Mouse (Mus musculus): ENCODE measurements around the gene Aloxe3. TPM values are rescaled to one million over a fixed set of nuclear protein-coding genes. Genes with fewer than 3 reads are reported as not detected.

The Aloxe3 gene
- polyA plus RNA-seq, 1 experiment, result not detected

GRCm38 (mm10) chr11:69192840-69193239 is 67.1 kb downstream of the Aloxe3 start:
- H3K4me1 ChIP-seq (ENCODE audit: control insufficient read depth, insufficient read depth, insufficient read length, low read length), result no peaks in the 10 kb centered on the region
- no peak overlapping the region for H3K27ac ChIP-seq (replicated peaks; ENCODE audit: low read depth, low read length)
- H3K4me3 ChIP-seq (ENCODE audit: insufficient read depth, low read depth, low read length), result no peak overlapping the region

GRCm38 (mm10) chr11:69196766-69197165 is 71.1 kb downstream of the Aloxe3 start:
- no peak overlapping the region for H3K4me3 ChIP-seq (ENCODE audit: insufficient read depth, low read depth, low read length)

GRCm38 (mm10) chr11:69197194-69197593 is 71.5 kb downstream of the Aloxe3 start:
- 0 out of 2 replicates have a peak overlapping the region, but pooled peaks have one; percentile 5 for H3K4me3 ChIP-seq (ENCODE audit: insufficient read depth, low read depth, low read length)
- no peaks in the 10 kb centered on the region for H3K4me1 ChIP-seq (ENCODE audit: control insufficient read depth, insufficient read depth, insufficient read length, low read length)
- no peak overlapping the region for H3K27ac ChIP-seq (replicated peaks; ENCODE audit: low read depth, low read length)

More at GRCm38 (mm10) chr11:69196766-69197165, 71.1 kb downstream of the Aloxe3 start:
- no peaks in the 10 kb centered on the region for H3K4me1 ChIP-seq (ENCODE audit: control insufficient read depth, insufficient read depth, insufficient read length, low read length)
- no peak overlapping the region for H3K27ac ChIP-seq (replicated peaks; ENCODE audit: low read depth, low read length)

- Histone ChIP-seq H3K4me1 (ENCODE audit: control insufficient read depth, insufficient read depth, insufficient read length, low read length) (no peaks in the 10 kb centered on the region), H3K27ac (replicated peaks; ENCODE audit: low read depth, low read length) (no peak within 1 kb of the TSS), H3K4me3 (ENCODE audit: insufficient read depth, low read depth, low read length) (0 out of 2 replicates have a peak within 1 kb of the TSS, but pooled peaks have one; percentile 5)
Measured at GRCm38 (mm10) chr11:69197743-69198142, 72.0 kb downstream of the Aloxe3 start, which contains the start of gene Alox8. Alox8 (minus strand) TSS chr11:69197843.

Other genes starting within 250 kb of the Aloxe3 start
- gene Rnf222, start 237.3 kb upstream of the Aloxe3 start, polyA plus RNA-seq (2012; ENCODE audit: insufficient read depth, insufficient read length, missing spikeins), result not detected in 2 replicates
- 1,653 and 1,681 TPM in 2 replicates for gene Rpl26, start 224.3 kb upstream of the Aloxe3 start, polyA plus RNA-seq (2012; ENCODE audit: insufficient read depth, insufficient read length, missing spikeins)
- gene Odf4, start 198.8 kb upstream of the Aloxe3 start, polyA plus RNA-seq (2012; ENCODE audit: insufficient read depth, insufficient read length, missing spikeins), result not detected in 2 replicates
- gene Arhgef15, start 168.4 kb upstream of the Aloxe3 start, polyA plus RNA-seq (2012; ENCODE audit: insufficient read depth, insufficient read length, missing spikeins), result 7.1 and 19.0 TPM in 2 replicates
- 170 and 220 TPM in 2 replicates for gene Slc25a35, start 157.8 kb upstream of the Aloxe3 start, polyA plus RNA-seq (2012; ENCODE audit: insufficient read depth, insufficient read length, missing spikeins)
- 9.0 and 12.7 TPM in 2 replicates for gene Rangrf, start 150.7 kb upstream of the Aloxe3 start, polyA plus RNA-seq (2012; ENCODE audit: insufficient read depth, insufficient read length, missing spikeins)
- gene Pfas, start 117.4 kb upstream of the Aloxe3 start, polyA plus RNA-seq (2012; ENCODE audit: insufficient read depth, insufficient read length, missing spikeins), result 7.8 and 11.1 TPM in 2 replicates
- 6.2 and 11.8 TPM in 2 replicates for gene Ctc1, start 110.0 kb upstream of the Aloxe3 start, polyA plus RNA-seq (2012; ENCODE audit: insufficient read depth, insufficient read length, missing spikeins)
- 0.79 TPM in 1 of 2 replicates, not detected in the other for gene Aurkb, start 80.2 kb upstream of the Aloxe3 start, polyA plus RNA-seq (2012; ENCODE audit: insufficient read depth, insufficient read length, missing spikeins)
- gene Borcs6, start 66.2 kb upstream of the Aloxe3 start, polyA plus RNA-seq (2012; ENCODE audit: insufficient read depth, insufficient read length, missing spikeins), result 8.1 and 8.3 TPM in 2 replicates
- gene Tmem107, start 55.1 kb upstream of the Aloxe3 start, polyA plus RNA-seq (2012; ENCODE audit: insufficient read depth, insufficient read length, missing spikeins), result 2.5 and 4.6 TPM in 2 replicates
- gene Vamp2, start 37.4 kb upstream of the Aloxe3 start, polyA plus RNA-seq (2012; ENCODE audit: insufficient read depth, insufficient read length, missing spikeins), result 42.0 and 54.9 TPM in 2 replicates
- 7.9 and 15.6 TPM in 2 replicates for gene Per1, start 30.7 kb upstream of the Aloxe3 start, polyA plus RNA-seq (2012; ENCODE audit: insufficient read depth, insufficient read length, missing spikeins)
- not detected in 2 replicates for gene Hes7, start 5.5 kb upstream of the Aloxe3 start, polyA plus RNA-seq (2012; ENCODE audit: insufficient read depth, insufficient read length, missing spikeins)
- gene 9130213A22Rik, start 3.3 kb upstream of the Aloxe3 start, polyA plus RNA-seq (2012; ENCODE audit: insufficient read depth, insufficient read length, missing spikeins), result 0.87 TPM in 1 of 2 replicates, not detected in the other
- not detected in 2 replicates for gene Alox12b, start 31.1 kb downstream of the Aloxe3 start, polyA plus RNA-seq (2012; ENCODE audit: insufficient read depth, insufficient read length, missing spikeins)
- gene Alox8, start 71.9 kb downstream of the Aloxe3 start, polyA plus RNA-seq (2012; ENCODE audit: insufficient read depth, insufficient read length, missing spikeins), result not detected in 2 replicates
- not detected in 2 replicates for gene Gucy2e, start 111.1 kb downstream of the Aloxe3 start, polyA plus RNA-seq (2012; ENCODE audit: insufficient read depth, insufficient read length, missing spikeins)
- gene Cntrob, start 197.9 kb downstream of the Aloxe3 start, polyA plus RNA-seq (2012; ENCODE audit: insufficient read depth, insufficient read length, missing spikeins), result 4.5 and 5.6 TPM in 2 replicates
- gene Trappc1, start 198.1 kb downstream of the Aloxe3 start, polyA plus RNA-seq (2012; ENCODE audit: insufficient read depth, insufficient read length, missing spikeins), result 93.3 and 94.0 TPM in 2 replicates
- 1.2 and 1.6 TPM in 2 replicates for gene Kcnab3, start 200.4 kb downstream of the Aloxe3 start, polyA plus RNA-seq (2012; ENCODE audit: insufficient read depth, insufficient read length, missing spikeins)
- 2.8 TPM in 1 of 2 replicates, not detected in the other for gene Rnf227, start 214.6 kb downstream of the Aloxe3 start, polyA plus RNA-seq (2012; ENCODE audit: insufficient read depth, insufficient read length, missing spikeins)
- gene Chd3, start 243.5 kb downstream of the Aloxe3 start, polyA plus RNA-seq (2012; ENCODE audit: insufficient read depth, insufficient read length, missing spikeins), result 19.4 and 27.0 TPM in 2 replicates

Data from brown adipose tissue, adult 24 weeks (tissue).